Mouse (Mus musculus): ENCODE results near the gene Hist1h2ad. TPM values are rescaled to one million over a fixed set of nuclear protein-coding genes. Genes with fewer than 3 reads are reported as not detected.
"Not testable (repeated sequence)": the region's sequence is repeated elsewhere in the genome, so short reads cannot be mapped to it uniquely, and the experiment has no call there.

Hist1h2ad gene
- total RNA-seq, 1 experiment from 2014 or later = 1.5 TPM

DNA sequence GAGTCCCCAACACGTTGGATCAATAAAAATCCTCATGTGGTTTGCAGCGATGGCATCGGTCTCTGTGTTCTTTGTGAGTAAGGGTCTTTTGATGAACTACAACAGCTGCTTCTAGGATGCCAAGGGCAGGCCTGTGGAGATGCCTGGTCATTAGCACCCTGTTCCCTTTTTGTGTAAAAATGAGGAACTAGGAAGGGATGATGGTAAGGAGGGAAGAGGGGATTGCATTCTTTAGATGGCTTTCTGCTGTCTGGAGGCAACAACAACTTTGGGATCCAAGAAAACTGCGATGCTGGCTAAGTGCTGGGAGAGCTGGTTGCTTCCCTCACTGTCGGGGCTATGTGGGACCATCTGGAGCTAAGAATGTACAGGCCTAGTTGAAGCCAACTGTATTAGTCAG, 35.9 kb upstream of the Hist1h2ad start:
- 0 out of 2 replicates have a peak, but pooled peaks have one; percentile 28 for ATAC-seq (replicated peaks; ENCODE audit: insufficient number of reproducible peaks, low FRiP score, low TSS enrichment, poor library complexity, severe bottlenecking)

DNA sequence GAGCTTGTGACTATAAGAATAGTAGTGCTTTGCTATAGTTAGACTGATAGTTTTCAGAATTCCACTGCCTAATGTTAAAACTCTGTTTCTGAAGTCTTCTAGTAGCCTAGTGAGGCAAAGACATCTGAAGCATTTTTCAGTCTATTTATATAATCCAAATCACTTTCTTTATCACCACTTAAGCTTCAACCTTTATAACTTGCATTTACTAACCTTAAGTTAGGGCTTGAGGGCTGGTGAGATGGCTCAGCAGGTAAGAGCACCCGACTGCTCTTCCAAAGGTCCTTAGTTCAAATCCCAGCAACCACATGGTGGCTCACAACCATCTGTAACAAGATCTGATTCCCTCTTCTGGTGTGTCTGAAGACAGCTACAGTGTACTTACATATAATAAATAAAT, 34.4 kb upstream of the Hist1h2ad start:
- not testable (repeated sequence) for ATAC-seq (replicated peaks; ENCODE audit: insufficient number of reproducible peaks, low FRiP score, low TSS enrichment, poor library complexity, severe bottlenecking)

- ATAC-seq (replicated peaks; ENCODE audit: insufficient number of reproducible peaks, low FRiP score, low TSS enrichment, poor library complexity, severe bottlenecking) = no peak
Measured at GRCm38 (mm10) chr13:23541497-23541896, 32.7 kb upstream of the Hist1h2ad start.

GRCm38 (mm10) chr13:23542225-23542980, 31.8 kb upstream of the Hist1h2ad start:
- ATAC-seq (replicated peaks; ENCODE audit: insufficient number of reproducible peaks, low FRiP score, low TSS enrichment, poor library complexity, severe bottlenecking) = not testable (repeated sequence)

- peak; percentile 98 for ATAC-seq (replicated peaks; ENCODE audit: insufficient number of reproducible peaks, low FRiP score, low TSS enrichment, poor library complexity, severe bottlenecking)
Measured at GRCm38 (mm10) chr13:23542999-23543607, 31.1 kb upstream of the Hist1h2ad start, which contains the start of gene Hist1h2bh. Hist1h2bh (minus strand) TSS chr13:23543392.

- ATAC-seq (replicated peaks; ENCODE audit: insufficient number of reproducible peaks, low FRiP score, low TSS enrichment, poor library complexity, severe bottlenecking) = peak; percentile 92
Measured at GRCm38 (mm10) chr13:23543965-23544786, 30.0 kb upstream of the Hist1h2ad start, which contains the start of gene Hist1h3f. Hist1h3f (plus strand) TSS chr13:23544052.

GRCm38 (mm10) chr13:23544787-23545120, 29.4 kb upstream of the Hist1h2ad start:
- not testable (repeated sequence) for ATAC-seq (replicated peaks; ENCODE audit: insufficient number of reproducible peaks, low FRiP score, low TSS enrichment, poor library complexity, severe bottlenecking)

DNA sequence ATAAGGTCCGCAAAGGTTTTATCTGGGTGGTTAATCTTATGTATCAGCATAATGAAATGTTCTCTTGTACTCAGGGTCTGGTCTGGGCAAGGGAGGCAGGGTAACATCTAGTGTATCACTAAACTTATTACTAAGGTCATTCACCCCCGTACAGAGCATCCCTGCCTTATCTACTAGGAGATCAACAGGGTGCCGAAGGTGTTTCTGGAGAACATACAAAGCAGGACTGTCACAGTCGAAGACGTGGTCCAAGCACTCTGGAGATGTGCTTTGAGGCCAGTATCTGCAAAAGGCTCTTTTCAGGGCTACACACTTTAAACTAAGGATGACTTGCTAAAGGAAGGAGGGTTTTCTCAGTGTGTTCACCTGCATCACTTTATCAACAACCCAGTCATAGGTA, 27.5 kb upstream of the Hist1h2ad start:
- no peak for ATAC-seq (replicated peaks; ENCODE audit: insufficient number of reproducible peaks, low FRiP score, low TSS enrichment, poor library complexity, severe bottlenecking)

DNA sequence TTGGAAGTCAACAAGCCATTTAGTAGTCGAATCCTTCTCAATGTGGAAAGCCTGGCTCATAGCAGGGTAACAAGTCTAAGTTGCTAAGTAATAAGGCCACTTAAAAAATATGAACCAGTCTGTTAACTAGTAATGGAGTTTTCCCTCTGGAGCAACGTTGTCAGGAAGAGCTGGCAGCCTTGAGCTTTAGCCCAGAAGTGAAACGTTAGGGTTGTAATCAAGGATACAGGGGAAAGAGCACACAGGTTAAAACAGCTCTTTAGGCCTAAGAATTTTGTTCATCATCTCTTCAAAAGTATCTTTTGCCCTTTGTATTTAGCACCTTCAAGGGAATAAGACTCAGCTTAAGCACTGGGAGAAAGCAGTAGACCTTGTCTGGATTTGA, 23.4 kb upstream of the Hist1h2ad start:
- ATAC-seq (replicated peaks; ENCODE audit: insufficient number of reproducible peaks, low FRiP score, low TSS enrichment, poor library complexity, severe bottlenecking) = no peak

- ATAC-seq (replicated peaks; ENCODE audit: insufficient number of reproducible peaks, low FRiP score, low TSS enrichment, poor library complexity, severe bottlenecking) = peak; percentile 88
Measured at GRCm38 (mm10) chr13:23551146-23551834, 22.9 kb upstream of the Hist1h2ad start, which contains the start of gene Hist1h4f. Hist1h4f (minus strand) TSS chr13:23551648.

DNA sequence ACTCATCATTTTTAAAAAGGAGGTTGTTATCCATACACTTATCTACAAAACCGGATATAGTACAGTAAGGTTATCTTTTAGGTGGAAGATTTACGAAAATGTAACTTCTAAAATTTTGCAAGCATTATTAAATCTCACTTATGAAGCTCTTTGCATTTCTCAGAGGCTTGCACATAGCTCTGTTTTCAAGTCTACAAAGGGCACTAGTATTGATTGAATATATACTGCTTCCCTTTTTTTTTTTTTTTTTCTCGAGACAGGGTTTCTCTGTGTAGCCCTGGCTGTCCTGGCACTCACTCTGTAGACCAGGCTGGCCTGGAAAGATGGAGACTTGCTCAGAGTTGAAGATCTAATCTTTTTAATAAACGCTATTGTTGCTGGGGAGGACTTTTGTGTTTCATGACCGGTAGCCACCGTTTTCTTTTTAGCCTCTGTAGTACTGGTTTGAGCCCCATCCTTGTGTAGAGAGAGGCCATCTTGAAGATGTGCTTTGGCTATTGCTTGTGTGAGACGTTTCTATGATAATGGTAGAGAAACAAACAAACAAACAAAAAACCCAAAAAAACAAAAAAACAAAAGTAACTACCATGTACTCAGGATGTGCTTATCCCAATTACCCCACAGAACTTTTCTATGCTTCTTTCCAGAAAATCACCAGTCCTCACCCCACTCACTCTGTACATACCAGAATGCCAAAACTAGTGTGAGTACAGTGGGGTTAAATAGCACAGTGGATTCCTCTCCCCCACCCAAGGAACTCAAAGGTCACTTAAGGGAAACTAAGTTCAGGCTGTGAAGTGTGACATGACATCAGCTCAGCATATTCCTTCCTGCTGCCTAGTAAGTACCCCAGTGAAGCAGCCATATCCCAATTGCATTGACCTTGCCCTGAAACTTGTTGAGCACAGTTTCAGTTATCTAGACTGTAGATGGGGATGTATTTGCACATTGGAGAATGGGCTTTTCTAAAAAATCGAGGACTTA, 22.0 kb upstream of the Hist1h2ad start:
- no peak for ATAC-seq (replicated peaks; ENCODE audit: insufficient number of reproducible peaks, low FRiP score, low TSS enrichment, poor library complexity, severe bottlenecking)

DNA sequence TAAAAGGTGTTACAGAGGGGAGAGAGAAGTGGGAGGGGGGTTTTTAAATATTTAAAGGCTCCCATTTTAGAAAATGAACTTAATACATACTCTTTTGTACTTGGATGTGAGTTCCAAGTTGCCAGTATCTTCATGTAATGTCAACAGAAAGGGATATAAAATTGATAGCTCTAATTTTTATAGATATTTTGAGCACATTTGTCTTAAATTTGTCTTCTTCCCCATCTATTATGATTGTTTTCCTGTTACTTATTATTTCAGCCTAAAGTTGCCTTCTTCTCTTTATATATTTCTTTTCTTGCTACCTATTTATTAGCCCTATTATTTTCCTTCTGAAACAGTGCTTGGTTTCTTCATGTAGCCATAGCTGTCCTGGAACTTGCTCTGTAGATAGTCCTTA, 21.2 kb upstream of the Hist1h2ad start, which contains the start of gene Hist1h1d:
Gene Hist1h1d, plus strand, starts transcription at position 301 of the 400 bp plus-strand sequence.
- no peak for ATAC-seq (replicated peaks; ENCODE audit: insufficient number of reproducible peaks, low FRiP score, low TSS enrichment, poor library complexity, severe bottlenecking)

GRCm38 (mm10) chr13:23554393-23554792, 19.8 kb upstream of the Hist1h2ad start:
- ATAC-seq (replicated peaks; ENCODE audit: insufficient number of reproducible peaks, low FRiP score, low TSS enrichment, poor library complexity, severe bottlenecking) = no peak

DNA sequence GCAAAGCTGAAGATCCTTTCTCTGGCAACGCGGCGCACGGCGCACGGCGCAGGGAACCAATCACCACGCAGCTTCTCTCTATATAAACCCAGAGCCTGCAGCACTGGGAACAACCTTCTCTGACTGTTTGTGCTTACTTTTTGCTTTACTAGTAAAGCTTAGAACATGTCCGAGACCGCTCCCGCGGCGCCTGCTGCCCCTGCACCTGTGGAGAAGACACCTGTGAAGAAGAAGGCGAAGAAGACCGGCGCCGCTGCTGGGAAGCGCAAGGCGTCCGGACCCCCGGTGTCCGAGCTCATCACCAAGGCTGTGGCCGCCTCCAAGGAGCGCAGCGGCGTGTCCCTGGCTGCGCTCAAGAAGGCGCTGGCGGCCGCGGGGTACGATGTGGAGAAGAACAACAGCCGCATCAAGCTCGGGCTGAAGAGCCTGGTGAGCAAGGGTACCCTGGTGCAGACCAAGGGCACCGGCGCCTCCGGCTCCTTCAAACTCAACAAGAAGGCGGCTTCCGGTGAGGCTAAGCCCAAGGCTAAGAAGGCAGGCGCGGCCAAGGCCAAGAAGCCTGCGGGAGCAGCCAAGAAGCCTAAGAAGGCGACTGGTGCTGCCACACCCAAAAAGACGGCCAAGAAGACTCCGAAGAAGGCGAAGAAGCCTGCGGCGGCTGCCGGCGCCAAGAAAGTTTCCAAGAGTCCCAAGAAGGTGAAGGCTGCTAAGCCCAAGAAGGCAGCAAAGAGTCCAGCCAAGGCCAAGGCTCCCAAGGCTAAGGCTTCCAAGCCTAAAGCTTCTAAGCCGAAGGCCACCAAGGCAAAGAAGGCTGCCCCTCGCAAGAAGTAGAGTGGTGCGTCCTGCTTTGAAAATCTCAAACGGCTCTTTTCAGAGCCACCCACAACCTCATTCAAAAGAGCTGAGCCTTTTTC, 19.0 kb upstream of the Hist1h2ad start:
- ATAC-seq (replicated peaks; ENCODE audit: insufficient number of reproducible peaks, low FRiP score, low TSS enrichment, poor library complexity, severe bottlenecking) = peak; percentile 71

GRCm38 (mm10) chr13:23555839-23556416, 18.3 kb upstream of the Hist1h2ad start:
- peak; percentile 67 for ATAC-seq (replicated peaks; ENCODE audit: insufficient number of reproducible peaks, low FRiP score, low TSS enrichment, poor library complexity, severe bottlenecking)

DNA sequence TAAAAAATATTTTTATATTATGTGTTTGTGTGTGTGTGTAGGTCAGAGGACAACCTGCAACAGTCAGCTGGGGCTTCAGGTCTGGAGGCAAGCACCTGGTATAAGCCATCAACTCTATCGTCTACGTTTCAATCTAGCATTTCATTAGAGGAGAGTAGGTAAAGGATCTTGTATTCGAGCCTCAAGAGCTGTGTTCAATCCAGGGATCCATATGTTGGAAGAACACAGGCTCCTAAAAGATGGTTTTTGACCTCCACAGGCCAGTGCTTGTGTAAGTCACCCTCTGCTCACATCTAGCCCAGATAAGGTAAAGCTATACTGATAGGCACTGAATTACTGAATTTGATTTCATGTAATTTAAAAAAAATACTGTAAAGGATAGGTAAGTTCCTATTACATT, 17.3 kb upstream of the Hist1h2ad start:
- ATAC-seq (replicated peaks; ENCODE audit: insufficient number of reproducible peaks, low FRiP score, low TSS enrichment, poor library complexity, severe bottlenecking) = no peak
